Mouse (Mus musculus) cerebellum, postnatal 4 days (tissue): ENCODE results near the gene Tspan14.

Experiments
- DNase-seq, 2 experiments: peaks; one replicate each; pipeline ENCODE4 v3.0.0; 2022; ENCODE audit warnings: low spot score in 2 of 2, mixed read lengths in 1 of 2

The Tspan14 gene

GRCm38 (mm10) chr14:40966392-40966861, at the start of gene Tspan14:
Tspan14 (minus strand) TSS chr14:40966807.
- DNase-seq = no peak

GRCm38 (mm10) chr14:41014701-41015240, 48.2 kb upstream of the Tspan14 start:
- DNase-seq = no peak

DNA sequence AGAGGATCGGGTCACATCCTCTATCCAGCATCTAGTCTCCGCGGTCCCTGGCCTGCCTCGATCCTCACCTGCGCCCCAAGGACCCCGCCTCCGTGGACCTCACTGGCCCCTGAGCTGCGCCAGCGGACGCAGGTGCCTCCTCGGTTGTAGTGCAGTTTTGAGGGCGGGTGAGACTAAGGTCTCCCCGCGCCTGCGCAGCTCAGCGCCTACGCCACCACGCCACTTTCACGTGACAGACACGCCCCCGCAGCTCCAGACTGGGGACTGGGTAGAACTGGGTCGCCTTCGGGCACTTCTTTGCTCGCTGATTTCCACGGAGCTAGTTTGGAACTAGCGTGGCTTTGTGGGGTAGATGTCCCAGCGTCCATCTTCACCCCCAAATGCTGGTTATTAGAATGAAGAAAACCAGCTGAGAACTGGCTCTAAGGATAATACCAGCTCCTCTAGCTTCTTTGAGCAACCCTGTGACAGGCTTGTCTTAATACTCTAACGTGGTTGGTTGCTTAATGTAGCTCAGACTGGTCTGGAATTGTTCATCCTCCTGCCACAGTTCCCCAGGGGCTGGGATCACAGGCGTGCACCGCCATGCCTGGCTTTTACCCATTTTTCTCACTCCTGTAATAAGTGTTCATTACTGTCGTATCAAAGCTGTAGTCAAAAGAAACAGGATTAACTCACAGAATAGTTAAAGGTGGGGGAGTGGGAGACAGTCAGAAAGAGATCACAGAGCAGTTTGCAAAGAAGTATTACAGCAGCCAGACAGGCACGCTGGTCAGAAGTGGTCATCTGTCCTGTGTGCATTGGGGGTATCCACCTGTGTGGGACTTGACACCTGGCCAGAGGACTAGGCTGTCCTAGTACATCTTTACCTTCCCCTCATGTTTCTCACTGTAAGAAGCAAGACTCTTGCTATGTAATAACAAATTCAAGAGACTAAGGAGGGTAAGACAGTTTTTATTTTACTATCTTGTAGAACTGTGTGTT, 47.3 kb upstream of the Tspan14 start, which contains the start of gene Fam213a:
Fam213a (minus strand) TSS at position 159 of the 984 bp plus-strand sequence.
- peak; percentile 74 to 84 for DNase-seq

- no peak for DNase-seq
These were observed 46.5 kb upstream of the Tspan14 start for GRCm38 (mm10) chr14:41013143-41013542.

DNA sequence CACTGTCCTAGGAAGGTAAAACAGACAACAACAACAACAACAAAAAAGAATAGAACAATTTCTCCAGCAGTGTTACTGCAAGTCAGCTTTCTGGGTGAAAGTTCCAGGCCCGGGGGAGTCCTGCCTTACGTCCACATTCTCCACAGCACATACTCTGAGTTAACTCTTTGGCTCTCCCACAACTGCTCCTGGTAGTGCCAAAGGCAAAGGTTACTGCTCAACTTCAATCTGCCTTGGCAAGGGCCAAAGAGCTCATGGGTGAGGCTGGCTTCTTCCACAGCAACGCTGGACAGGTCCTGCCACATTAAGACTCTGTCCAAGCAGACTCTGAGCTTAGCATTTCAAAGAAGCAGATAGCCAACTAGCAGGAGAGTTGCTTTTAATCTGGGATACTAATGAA, 45.3 kb upstream of the Tspan14 start:
- no peak for DNase-seq

GRCm38 (mm10) chr14:41008138-41008537, 41.5 kb upstream of the Tspan14 start:
- peak in 1 of 2 experiments; percentile 11 for DNase-seq

DNA sequence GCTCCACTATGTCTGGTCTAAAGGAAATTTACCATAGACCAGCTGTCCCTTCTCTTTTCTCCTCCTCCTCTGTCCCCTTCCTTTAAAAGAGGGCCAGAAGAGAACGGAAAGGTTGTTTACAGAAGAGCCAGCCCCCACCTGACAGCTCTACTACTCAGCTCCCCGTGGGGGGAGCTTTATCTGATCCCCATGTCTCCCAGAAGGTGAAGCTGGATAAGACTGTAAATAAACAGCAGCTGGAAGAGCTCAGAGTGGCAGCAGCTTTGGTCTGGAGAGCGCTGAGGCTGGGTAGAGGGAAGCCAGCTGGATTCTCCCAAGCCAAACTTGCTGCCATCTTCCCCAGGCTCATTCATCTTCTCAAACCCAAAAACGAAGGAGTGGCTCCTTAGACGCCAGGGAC, 41.0 kb upstream of the Tspan14 start:
- DNase-seq = no peak

GRCm38 (mm10) chr14:41006899-41007298, 40.3 kb upstream of the Tspan14 start:
- DNase-seq = no peak

- DNase-seq = no peak
These were observed 39.7 kb upstream of the Tspan14 start for GRCm38 (mm10) chr14:41006263-41006662.

GRCm38 (mm10) chr14:41005716-41006115, 39.1 kb upstream of the Tspan14 start:
- no peak for DNase-seq

- peak in 1 of 2 experiments; percentile 27 for DNase-seq
These were observed 37.9 kb upstream of the Tspan14 start for GRCm38 (mm10) chr14:41004201-41005141.

DNA sequence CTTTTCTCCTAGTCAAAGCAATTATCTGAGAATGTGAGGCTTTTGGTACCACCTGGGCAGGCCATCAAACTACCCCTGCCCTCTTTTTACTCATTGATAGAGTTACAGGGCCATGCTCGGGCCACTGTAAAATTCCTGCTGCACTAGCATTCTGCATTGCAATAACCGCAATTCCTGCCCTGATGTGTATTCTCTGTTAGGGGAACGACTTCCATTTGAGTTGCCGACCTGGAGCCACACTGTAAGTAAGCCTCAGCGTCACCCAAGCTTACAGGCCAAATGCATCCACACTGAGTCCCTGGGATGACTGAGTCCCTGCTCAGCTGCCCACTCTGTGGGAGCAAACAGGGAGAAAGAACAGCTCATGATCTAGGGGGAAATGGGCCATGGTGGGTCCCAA, 35.0 kb upstream of the Tspan14 start:
- no peak for DNase-seq

DNA sequence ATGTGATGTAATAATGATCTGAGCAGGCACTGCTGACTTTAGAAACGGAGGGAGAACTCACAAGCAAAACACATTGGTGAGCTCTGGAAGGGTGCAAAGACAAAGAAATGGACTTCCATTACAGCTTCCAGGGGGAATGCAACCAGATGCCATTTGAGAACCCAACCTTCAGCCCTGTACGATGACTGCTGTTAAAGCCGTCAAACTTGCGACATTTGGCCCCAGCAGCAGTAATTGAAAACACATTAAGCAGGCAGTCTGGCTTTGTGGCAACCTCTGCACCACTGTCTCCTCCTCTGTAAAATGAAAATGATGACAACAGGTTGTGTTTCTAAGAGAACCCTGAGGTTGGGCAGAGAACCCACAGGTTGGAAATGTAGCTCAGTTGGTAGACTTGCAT, 34.2 kb upstream of the Tspan14 start:
- DNase-seq = no peak

GRCm38 (mm10) chr14:40999904-41000645, 33.5 kb upstream of the Tspan14 start:
- no peak for DNase-seq

DNA sequence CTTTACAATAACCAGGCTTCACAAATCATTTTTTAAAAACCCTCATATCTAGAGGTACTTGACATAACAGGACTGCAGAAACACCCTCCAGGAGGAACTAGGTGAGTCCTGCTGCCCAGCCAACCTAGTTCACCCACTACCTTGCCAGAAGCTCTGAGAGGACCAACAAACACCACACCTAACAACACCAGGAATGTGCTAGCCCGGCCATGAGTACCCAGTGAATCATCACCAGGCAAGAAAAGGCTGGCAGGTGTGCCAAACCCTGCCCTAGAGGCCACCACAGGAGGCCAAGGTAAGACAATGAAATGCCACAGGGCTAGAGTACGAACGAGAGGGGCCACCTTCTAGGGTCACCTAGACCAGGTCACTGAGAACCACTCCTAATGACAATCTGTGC, 29.6 kb upstream of the Tspan14 start:
- DNase-seq = no peak

GRCm38 (mm10) chr14:40992464-40992863, 25.9 kb upstream of the Tspan14 start:
- no peak for DNase-seq

DNA sequence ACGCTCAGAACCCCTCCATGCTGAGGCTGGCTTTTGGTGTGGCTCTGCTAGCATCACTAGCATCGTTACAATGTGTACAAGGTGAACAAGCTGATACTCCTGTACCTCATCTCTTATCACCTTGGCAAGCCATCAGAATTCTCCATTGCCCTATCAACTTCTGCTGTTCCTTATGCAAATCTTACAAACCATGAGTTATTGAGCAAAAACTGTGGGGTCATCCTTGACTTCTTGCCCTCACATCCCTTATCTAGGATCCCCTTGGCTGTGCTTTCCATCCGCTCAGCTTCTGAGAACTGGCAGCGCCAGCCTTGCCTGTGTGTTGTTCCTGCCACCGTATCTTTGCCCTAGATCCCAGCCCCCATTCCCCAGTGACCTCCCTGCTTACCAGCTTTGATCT, 22.2 kb upstream of the Tspan14 start:
- no peak for DNase-seq

DNA sequence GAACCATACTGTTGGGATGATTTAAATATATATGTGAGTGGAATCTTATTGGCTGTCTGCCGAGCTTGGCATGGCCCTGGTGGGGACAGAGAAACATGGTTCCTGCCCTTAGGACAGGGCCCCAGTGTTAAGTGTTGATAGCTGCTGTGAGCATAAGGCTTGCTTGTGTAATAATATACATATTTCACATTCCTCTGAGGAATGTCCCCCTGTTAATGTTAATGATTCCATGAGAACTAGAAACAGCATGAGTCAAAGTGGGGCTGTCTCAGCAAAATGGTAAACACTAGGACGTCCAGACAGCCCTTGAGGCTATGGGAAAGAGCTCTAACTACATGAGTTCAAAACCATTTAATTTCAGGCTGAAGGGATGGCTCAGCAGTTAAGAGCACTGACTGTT, 20.6 kb upstream of the Tspan14 start:
- no peak for DNase-seq

DNA sequence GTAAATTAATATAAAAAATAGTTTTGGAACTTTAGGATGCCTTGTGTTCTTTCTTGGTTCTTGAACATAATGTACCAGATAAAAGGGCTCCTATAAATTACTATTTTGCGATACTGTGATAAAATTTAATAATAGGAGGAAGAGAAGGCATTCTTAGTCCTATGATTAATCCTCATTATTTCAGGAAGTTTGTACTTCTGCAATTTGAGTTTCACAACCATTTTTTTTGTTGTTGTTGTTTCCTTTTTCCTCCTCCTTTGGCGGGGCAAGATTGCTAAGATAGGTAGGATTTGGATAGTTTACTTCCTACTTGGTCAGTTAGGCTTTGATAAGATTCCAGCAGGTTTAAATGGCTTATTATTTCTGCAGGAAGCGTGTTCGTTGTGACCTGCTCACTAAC, 19.0 kb upstream of the Tspan14 start:
- DNase-seq = no peak

- DNase-seq = no peak
These were observed 13.1 kb upstream of the Tspan14 start for GRCm38 (mm10) chr14:40979723-40980122.

- peak in 1 of 2 experiments; percentile 19 for DNase-seq
These were observed 12.4 kb upstream of the Tspan14 start for GRCm38 (mm10) chr14:40979002-40979401.
